Mouse (Mus musculus) duodenum, adult 2 months (tissue): ENCODE results near the gene Vps50. TPM values are rescaled to one million over a fixed set of nuclear protein-coding genes. Genes with fewer than 3 reads are reported as not detected.

Source experiments
- polyA plus RNA-seq: library from polyadenylated mRNA; depleted of rRNA; stranded (reverse); fragments of >200 nt; gene quantifications from 2 replicates; pipeline ENCODE4 v1.2.3, GENCODE M21; 2012; ENCODE audit warnings: low replicate concordance; rRNA removed

Vps50 gene
- polyA plus RNA-seq: 0.44 and 0.47 TPM in 2 replicates

DNA sequence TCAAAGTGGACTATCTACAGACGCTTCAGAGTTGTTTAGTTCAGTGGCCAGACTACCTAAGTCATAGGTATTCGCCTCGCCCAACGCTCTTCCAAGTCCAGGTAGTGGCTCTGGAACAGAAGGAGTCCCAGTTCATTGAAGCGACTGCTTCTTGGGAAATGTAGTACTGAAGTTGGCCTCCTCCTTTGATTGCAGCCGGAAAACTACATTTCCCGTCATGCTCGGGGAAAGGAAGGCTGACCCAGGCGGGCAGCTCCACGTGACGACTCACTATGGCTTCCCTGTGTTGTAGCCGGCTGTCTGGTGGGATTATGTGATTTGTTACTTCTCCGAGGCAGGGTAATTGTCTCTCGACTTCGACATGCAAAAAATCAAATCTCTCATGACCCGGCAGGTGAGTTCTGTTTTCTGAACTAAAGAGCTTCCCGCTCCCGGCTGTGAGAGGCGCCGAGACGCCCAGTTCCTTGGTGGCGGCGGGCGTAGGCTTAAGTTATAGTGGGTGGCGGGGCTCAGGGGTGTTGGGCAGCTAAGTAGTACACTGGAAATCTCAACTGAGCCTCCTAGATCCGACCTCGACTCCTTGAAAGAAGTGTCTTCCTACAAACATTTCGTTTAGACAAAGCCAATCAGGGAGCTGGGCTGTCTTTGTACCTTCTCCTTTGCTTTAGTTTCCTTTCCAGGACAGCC lies at the start of gene Vps50, which contains the start of gene Hepacam2:
Gene Vps50 (plus strand): TSS at position 221 of the 687 bp plus-strand sequence.
Gene Hepacam2 (minus strand): TSS at position 137 of the 687 bp plus-strand sequence.

Other genes starting within 250 kb of the Vps50 start
- gene Samd9l, start 98.8 kb upstream of the Vps50 start, polyA plus RNA-seq: 0.19 and 0.21 TPM in 2 replicates
- 6.2 and 8.3 TPM in 2 replicates for gene Hepacam2, start 84 bp upstream of the Vps50 start, polyA plus RNA-seq